In genomic region chr11:4080219-4080618, GRCm38 (mm10) we compare ENCODE assay signal across 9 mouse cellular contexts. TPM values are rescaled to one million over a fixed set of nuclear protein-coding genes. Genes with fewer than 3 reads are reported as not detected.
A peak's percentile ranks its signal among the peaks of the same experiment; 100 is the strongest.
DNase-seq lines count a peak whose midpoint lies in the region; ATAC-seq and TF ChIP-seq lines count a peak whose summit lies in the region.
"Had no signal": no experiment of that assay in that cellular context is flagged by ENCODE, and none has a peak within 500 bp of the region (broad histone marks: within the 10 kb centered on the region; RNA-seq: fewer than 3 reads in every experiment).

No protein-coding gene starts in this region.

- H3K27me3 ChIP-seq in forebrain, embryonic 11.5 days (ENCODE audit: control insufficient read depth, insufficient read depth, low read length): no peaks in the 10 kb centered on the region
- 0 out of 2 replicates have a peak, but pooled peaks cover 4% of the 10 kb centered on the region for H3K27me3 ChIP-seq in forebrain, embryonic 12.5 days
- H3K27me3 ChIP-seq in thymus, adult 2 months (ENCODE audit: control insufficient read depth, insufficient read depth, low read length): no peaks in the 10 kb centered on the region
- H3K27me3 ChIP-seq in lung, embryonic 16.5 days (ENCODE audit: control insufficient read depth, insufficient read depth, low read depth, low read length): no peaks in the 10 kb centered on the region
- no peaks in the 10 kb centered on the region for H3K27me3 ChIP-seq in small intestine, adult 2 months (ENCODE audit: control insufficient read depth, insufficient read depth, low read length)
- H3K27me3 ChIP-seq: stomach, embryonic 15.5 days had no signal

- no peak overlapping the region for H3K4me2 ChIP-seq in forebrain, embryonic 11.5 days (ENCODE audit: low read depth, low read length, severe bottlenecking)
- H3K4me2 ChIP-seq in forebrain, embryonic 12.5 days: no peak overlapping the region
- no peak overlapping the region for H3K4me2 ChIP-seq in lung, embryonic 16.5 days (ENCODE audit: low read depth, low read length)
- H3K4me2 ChIP-seq: stomach, embryonic 15.5 days had no signal

- no peaks in the 10 kb centered on the region for H3K9me3 ChIP-seq in forebrain, embryonic 11.5 days (ENCODE audit: control insufficient read depth, low read length)
- no peaks in the 10 kb centered on the region for H3K9me3 ChIP-seq in forebrain, embryonic 12.5 days
- no peaks in the 10 kb centered on the region for H3K9me3 ChIP-seq in lung, embryonic 16.5 days (ENCODE audit: control insufficient read depth, low read length)
- H3K9me3 ChIP-seq: stomach, embryonic 15.5 days had no signal

- no peak for ATAC-seq in forebrain, embryonic 11.5 days (replicated peaks; ENCODE audit: low FRiP score)
- ATAC-seq in forebrain, embryonic 12.5 days (ENCODE audit: low FRiP score): no peak
- ATAC-seq in lung, embryonic 16.5 days (ENCODE audit: low read depth): 0 out of 2 replicates have a peak, but pooled peaks have one; percentile 36

- no peaks in the 10 kb centered on the region for H3K36me3 ChIP-seq in forebrain, embryonic 11.5 days (ENCODE audit: control insufficient read depth, insufficient read depth, low read length)
- no peaks in the 10 kb centered on the region for H3K36me3 ChIP-seq in forebrain, embryonic 12.5 days (replicated peaks)
- H3K36me3 ChIP-seq in thymus, adult 2 months (ENCODE audit: control insufficient read depth, insufficient read depth, low read length): no peaks in the 10 kb centered on the region
- H3K36me3 ChIP-seq in lung, embryonic 16.5 days (ENCODE audit: control insufficient read depth, insufficient read depth, low read length): no peaks in the 10 kb centered on the region
- no peaks in the 10 kb centered on the region for H3K36me3 ChIP-seq in small intestine, adult 2 months (ENCODE audit: control insufficient read depth, insufficient read depth, low read length)
- H3K36me3 ChIP-seq: stomach, embryonic 15.5 days had no signal

- H3K4me3 ChIP-seq in forebrain, embryonic 11.5 days (ENCODE audit: low read depth, low read length): no peak overlapping the region
- H3K4me3 ChIP-seq in forebrain, embryonic 12.5 days (replicated peaks): no peak overlapping the region
- no peak overlapping the region for H3K4me3 ChIP-seq in thymus, adult 2 months (ENCODE audit: control insufficient read depth, insufficient read depth, low read length)
- no peak overlapping the region for H3K4me3 ChIP-seq in cortical plate, adult 2 months (ENCODE audit: insufficient read depth, low read length)
- H3K4me3 ChIP-seq in lung, embryonic 16.5 days (ENCODE audit: low read length): no peak overlapping the region
- H3K4me3 ChIP-seq in small intestine, adult 2 months (ENCODE audit: low read depth, low read length): no peak overlapping the region
- H3K4me3 ChIP-seq: stomach, embryonic 15.5 days had no signal

- no peak for TF ChIP-seq POLR2A in thymus, adult 2 months (IDR thresholded peaks at IDR 0.05; ENCODE audit: control insufficient read depth, extremely low read depth, insufficient read depth, low read length, poor library complexity)
- no peak for TF ChIP-seq POLR2A in cortical plate, adult 2 months (IDR thresholded peaks at IDR 0.05; ENCODE audit: extremely low read depth, insufficient read depth, low read length)
- no peak for TF ChIP-seq POLR2A in small intestine, adult 2 months (IDR thresholded peaks at IDR 0.05; ENCODE audit: low read depth, low read length)

- peak; percentile 76 for DNase-seq in forebrain, embryonic 11.5 days (ENCODE audit: low spot score)
- peak; percentile 60 for DNase-seq in thymus, adult 2 months
- DNase-seq in thymus, adult 18-20 months: no peak
- peak; percentile 81 for DNase-seq in kidney, postnatal 10 days

- H3K4me1 ChIP-seq in forebrain, embryonic 11.5 days (replicated peaks; ENCODE audit: control insufficient read depth, insufficient read depth, low read length): no peaks in the 10 kb centered on the region
- H3K4me1 ChIP-seq in forebrain, embryonic 12.5 days: no peaks in the 10 kb centered on the region
- no peaks in the 10 kb centered on the region for H3K4me1 ChIP-seq in thymus, adult 2 months (replicated peaks; ENCODE audit: control insufficient read depth, insufficient read depth, low read length)
- no peaks in the 10 kb centered on the region for H3K4me1 ChIP-seq in cortical plate, adult 2 months (ENCODE audit: control insufficient read depth, insufficient read depth, low read length)
- no peaks in the 10 kb centered on the region for H3K4me1 ChIP-seq in lung, embryonic 16.5 days (replicated peaks; ENCODE audit: control insufficient read depth, insufficient read depth, low read length)
- no peaks in the 10 kb centered on the region for H3K4me1 ChIP-seq in small intestine, adult 2 months (ENCODE audit: control insufficient read depth, insufficient read depth, insufficient read length, low read length)
- H3K4me1 ChIP-seq: stomach, embryonic 15.5 days had no signal

- no peak overlapping the region for H3K9ac ChIP-seq in forebrain, embryonic 11.5 days (ENCODE audit: low read length)
- H3K9ac ChIP-seq in forebrain, embryonic 12.5 days: no peak overlapping the region
- no peak overlapping the region for H3K9ac ChIP-seq in lung, embryonic 16.5 days (ENCODE audit: low read length)
- H3K9ac ChIP-seq: stomach, embryonic 15.5 days had no signal

- no peak overlapping the region for H3K27ac ChIP-seq in forebrain, embryonic 11.5 days (ENCODE audit: low read depth, low read length)
- no peak overlapping the region for H3K27ac ChIP-seq in forebrain, embryonic 12.5 days
- H3K27ac ChIP-seq in thymus, adult 2 months (ENCODE audit: control insufficient read depth, insufficient read depth, low read length): no peak overlapping the region
- no peak overlapping the region for H3K27ac ChIP-seq in cortical plate, adult 2 months (ENCODE audit: insufficient read depth, low read length)
- no peak overlapping the region for H3K27ac ChIP-seq in lung, embryonic 16.5 days (ENCODE audit: low read length)
- no peak overlapping the region for H3K27ac ChIP-seq in small intestine, adult 2 months (ENCODE audit: insufficient read depth, low read depth, low read length)
- H3K27ac ChIP-seq: stomach, embryonic 15.5 days had no signal

- peak; percentile 55; the same call in 1 of the 2 replicates for TF ChIP-seq CTCF in thymus, adult 2 months (IDR thresholded peaks at IDR 0.05; ENCODE audit: borderline replicate concordance, control insufficient read depth, extremely low read depth, insufficient read depth, low read length, poor library complexity)
- TF ChIP-seq CTCF in cortical plate, adult 2 months (IDR thresholded peaks at IDR 0.05; ENCODE audit: extremely low read depth, insufficient read depth, low read length): peak; percentile 95
- TF ChIP-seq CTCF in small intestine, adult 2 months (IDR thresholded peaks at IDR 0.05; ENCODE audit: extremely low read depth, insufficient read length, insufficient replicate concordance, low read depth, low read length): peak; percentile 87; the same call in 1 of the 2 replicates

- WGBS in forebrain, embryonic 11.5 days: 16% methylated on average over 4 of the region's 4 CpGs
- 8% methylated on average over 4 of the region's 4 CpGs for WGBS in forebrain, embryonic 12.5 days
- 16% methylated on average over 4 of the region's 4 CpGs for WGBS in thymus, adult 2 months
- WGBS in lung, embryonic 16.5 days: 6% methylated on average over 4 of the region's 4 CpGs
- WGBS in small intestine, adult 2 months: 6% methylated on average over 4 of the region's 4 CpGs

RNA-seq across cellular contexts. Expression of gene Mtfp1, which starts 15.0 kb away (rescaled TPM):
- polyA plus RNA-seq in forebrain, embryonic 11.5 days (2014; fragmentation: Nextera tagmentation; extraction: Ambion mirVana): 7.9 and 8.9 TPM in 2 replicates
- polyA plus RNA-seq in forebrain, embryonic 12.5 days (2016; fragmentation: Nextera tagmentation; extraction: Ambion mirVana): 5.6 and 8.0 TPM in 2 replicates
- polyA plus RNA-seq in thymus, adult 2 months (2012; rRNA removed): 7.0 and 11.6 TPM in 2 replicates
- polyA plus RNA-seq in cortical plate, adult 2 months (2012; rRNA removed): 82.5 and 92.9 TPM in 2 replicates
- 9.5 and 9.6 TPM in 2 replicates for polyA plus RNA-seq in lung, embryonic 16.5 days (2015; fragmentation: Nextera tagmentation; extraction: Ambion mirVana)
- polyA plus RNA-seq in small intestine, adult 2 months (2012; rRNA removed): 22.4 and 26.6 TPM in 2 replicates

RNA-seq across cellular contexts. Expression of gene Sec14l3, which starts 15.6 kb away (rescaled TPM):
- 0.28 and 0.37 TPM in 2 replicates for polyA plus RNA-seq in forebrain, embryonic 11.5 days (2014; fragmentation: Nextera tagmentation; extraction: Ambion mirVana)
- polyA plus RNA-seq in forebrain, embryonic 12.5 days (2016; fragmentation: Nextera tagmentation; extraction: Ambion mirVana): 0.26 TPM in 1 of 2 replicates, not detected in the other
- polyA plus RNA-seq in thymus, adult 2 months (2012; rRNA removed): 0.49 and 0.52 TPM in 2 replicates
- polyA plus RNA-seq in cortical plate, adult 2 months (2012; rRNA removed): 0.44 and 0.52 TPM in 2 replicates
- 41.5 and 63.9 TPM in 2 replicates for polyA plus RNA-seq in lung, embryonic 16.5 days (2015; fragmentation: Nextera tagmentation; extraction: Ambion mirVana)
- polyA plus RNA-seq in small intestine, adult 2 months (2012; rRNA removed): not detected in 2 replicates

RNA-seq across cellular contexts. Expression of gene Sec14l2, which starts 43.0 kb away (rescaled TPM):
- 2.1 TPM in 2 replicates for polyA plus RNA-seq in forebrain, embryonic 11.5 days (2014; fragmentation: Nextera tagmentation; extraction: Ambion mirVana)
- polyA plus RNA-seq in forebrain, embryonic 12.5 days (2016; fragmentation: Nextera tagmentation; extraction: Ambion mirVana): 2.6 and 3.2 TPM in 2 replicates
- 0.42 and 1.1 TPM in 2 replicates for polyA plus RNA-seq in thymus, adult 2 months (2012; rRNA removed)
- 40.1 and 42.9 TPM in 2 replicates for polyA plus RNA-seq in cortical plate, adult 2 months (2012; rRNA removed)
- polyA plus RNA-seq in lung, embryonic 16.5 days (2015; fragmentation: Nextera tagmentation; extraction: Ambion mirVana): 2.9 and 3.3 TPM in 2 replicates
- polyA plus RNA-seq in small intestine, adult 2 months (2012; rRNA removed): 23.7 and 84.2 TPM in 2 replicates

RNA-seq across cellular contexts. Expression of gene Sec14l4, which starts 49.0 kb away (rescaled TPM):
- 0.29 TPM in 1 of 2 replicates, not detected in the other for polyA plus RNA-seq in forebrain, embryonic 11.5 days (2014; fragmentation: Nextera tagmentation; extraction: Ambion mirVana)
- polyA plus RNA-seq in forebrain, embryonic 12.5 days (2016; fragmentation: Nextera tagmentation; extraction: Ambion mirVana): 0.42 TPM in 1 of 2 replicates, not detected in the other
- polyA plus RNA-seq in thymus, adult 2 months (2012; rRNA removed): 0.44 and 0.85 TPM in 2 replicates
- polyA plus RNA-seq in cortical plate, adult 2 months (2012; rRNA removed): 0.17 and 0.26 TPM in 2 replicates
- polyA plus RNA-seq in lung, embryonic 16.5 days (2015; fragmentation: Nextera tagmentation; extraction: Ambion mirVana): 24.1 and 29.7 TPM in 2 replicates
- 0.05 and 0.42 TPM in 2 replicates for polyA plus RNA-seq in small intestine, adult 2 months (2012; rRNA removed)

RNA-seq across cellular contexts. Expression of gene Rnf215, which starts 54.8 kb away (rescaled TPM):
- 25.0 and 31.4 TPM in 2 replicates for polyA plus RNA-seq in forebrain, embryonic 11.5 days (2014; fragmentation: Nextera tagmentation; extraction: Ambion mirVana)
- 35.5 and 37.0 TPM in 2 replicates for polyA plus RNA-seq in forebrain, embryonic 12.5 days (2016; fragmentation: Nextera tagmentation; extraction: Ambion mirVana)
- 27.0 and 29.4 TPM in 2 replicates for polyA plus RNA-seq in thymus, adult 2 months (2012; rRNA removed)
- 34.9 and 36.5 TPM in 2 replicates for polyA plus RNA-seq in cortical plate, adult 2 months (2012; rRNA removed)
- polyA plus RNA-seq in lung, embryonic 16.5 days (2015; fragmentation: Nextera tagmentation; extraction: Ambion mirVana): 33.6 and 35.7 TPM in 2 replicates
- polyA plus RNA-seq in small intestine, adult 2 months (2012; rRNA removed): 13.9 and 20.6 TPM in 2 replicates

Comparison
In these comparisons a context has a peak if more than half of its experiments do, and no peak if none do; other contexts are left out.
1. DNase-seq: peak in forebrain, embryonic 11.5 days (single experiment), thymus, adult 2 months (single experiment) and kidney, postnatal 10 days (single experiment); none in thymus, adult 18-20 months (0 of 2).
2. RNA of gene Sec14l3, which starts 15.6 kb away (polyA plus RNA-seq): 41.5 to 63.9 TPM in lung, embryonic 16.5 days; 0.44 to 0.52 TPM in cortical plate, adult 2 months, 0.49 to 0.52 TPM in thymus, adult 2 months, 0.28 to 0.37 TPM in forebrain, embryonic 11.5 days, 0.26 TPM in forebrain, embryonic 12.5 days and not detected in small intestine, adult 2 months; every median in the first group is over 10 times any median in the second.
3. Peak in every context shown above with its lines, with median percentiles within 50 percentile points of each other: CTCF ChIP-seq.